Mouse (Mus musculus) layer of hippocampus, postnatal 10 days (tissue): ENCODE results near the gene Ap1g2. TPM values are rescaled to one million over a fixed set of nuclear protein-coding genes. Genes with fewer than 3 reads are reported as not detected.

Experiments
- DNase-seq, 2 experiments: peaks; one replicate each; pipeline ENCODE4 v3.0.0; 2021; ENCODE audit warnings: low spot score in 2 of 2
- total RNA-seq, 2 experiments: library from RNA; stranded (reverse); gene quantifications; 2 replicates each; pipeline ENCODE4 v1.2.3; 2021

The Ap1g2 gene
- total RNA-seq, 2 experiments from 2014 or later, result 19.2 to 20.6 TPM

GRCm38 (mm10) chr14:55059931-55060330 lies 46.5 kb downstream of the Ap1g2 start:
- DNase-seq, result no peak

- DNase-seq, result no peak
Observed at GRCm38 (mm10) chr14:55059009-55059408, 47.4 kb downstream of the Ap1g2 start.

- DNase-seq, result peak; percentile 94 to 95
Observed at GRCm38 (mm10) chr14:55055167-55055834, 51.1 kb downstream of the Ap1g2 start.

- peak; percentile 69 to 72 for DNase-seq
Observed at GRCm38 (mm10) chr14:55054191-55054749, 52.1 kb downstream of the Ap1g2 start.

GRCm38 (mm10) chr14:55053708-55054190 lies 52.6 kb downstream of the Ap1g2 start:
- DNase-seq, result peak; percentile 89 to 90

- DNase-seq, result peak in 1 of 2 experiments; percentile 17
Observed at GRCm38 (mm10) chr14:55053050-55053449, 53.3 kb downstream of the Ap1g2 start.

GRCm38 (mm10) chr14:55052496-55052895 lies 53.9 kb downstream of the Ap1g2 start:
- DNase-seq, result peak; percentile 84 to 91

Other genes with a start within 250 kb of the Ap1g2 start
- gene Homez, start 235.6 kb downstream of the Ap1g2 start, total RNA-seq, result 10 to 100 TPM; 16.6 to 16.8 TPM
- gene Ppp1r3e, start 229.0 kb downstream of the Ap1g2 start, total RNA-seq, result 10 to 100 TPM; 36.7 to 40.0 TPM
- gene Bcl2l2, start 223.2 kb downstream of the Ap1g2 start, total RNA-seq, result 10 to 100 TPM; 68.8 to 72.1 TPM
- gene Gm20521, start 223.2 kb downstream of the Ap1g2 start, total RNA-seq, result 1 to 10 TPM in 1 of 2 experiments, not detected in 1; 9.9 TPM
- 100 to 1,000 TPM; 266 to 288 TPM for gene Pabpn1, start 214.1 kb downstream of the Ap1g2 start, total RNA-seq
- 100 to 1,000 TPM; 606 to 608 TPM for gene Slc22a17, start 193.5 kb downstream of the Ap1g2 start, total RNA-seq
- gene Efs, start 180.5 kb downstream of the Ap1g2 start, total RNA-seq, result 10 to 100 TPM; 16.8 to 17.9 TPM
- not detected for gene Il25, start 173.9 kb downstream of the Ap1g2 start, total RNA-seq
- gene Cmtm5, start 170.3 kb downstream of the Ap1g2 start, total RNA-seq, result 10 to 100 TPM; 33.5 to 37.0 TPM
- gene Myh6, start 139.7 kb downstream of the Ap1g2 start, total RNA-seq, result 1 to 10 TPM; 3.1 to 4.9 TPM
- gene Gm17428, start 129.7 kb downstream of the Ap1g2 start, total RNA-seq, result not detected
- gene Myh7, start 112.0 kb downstream of the Ap1g2 start, total RNA-seq, result 1 to 10 TPM; 4.4 to 7.4 TPM
- 10 to 100 TPM; 30.0 to 39.1 TPM for gene Ngdn, start 91.1 kb downstream of the Ap1g2 start, total RNA-seq
- gene Zfhx2, start 14.3 kb downstream of the Ap1g2 start, total RNA-seq, result 10 to 100 TPM; 34.0 to 39.3 TPM
- gene Thtpa, start 11.8 kb downstream of the Ap1g2 start, total RNA-seq, result 10 to 100 TPM; 26.5 to 31.1 TPM
- gene Jph4, start 10.3 kb upstream of the Ap1g2 start, total RNA-seq, result 100 to 1,000 TPM; 410 to 431 TPM
- under 1 TPM in 1 of 2 experiments, not detected in 1; 0.38 TPM for gene Dhrs2, start 115.4 kb upstream of the Ap1g2 start, total RNA-seq